Mouse (Mus musculus) midbrain, embryonic 11.5 days (tissue): Measurements from ENCODE around the gene Serpina3m. TPM values are rescaled to one million over a fixed set of nuclear protein-coding genes. Genes with fewer than 3 reads are reported as not detected.
"Not testable (repeated sequence)": the region's sequence is repeated elsewhere in the genome, so short reads cannot be mapped to it uniquely, and the experiment has no call there.

Source experiments
- ATAC-seq: fragments of 200-750 bp; cut with Nextera tagmentation; 2 replicates; pipeline ENCODE4 v1.8.0; 2017; ENCODE audit warnings: moderate TSS enrichment, moderate library complexity; ENCODE audit not compliant: low FRiP score
- DNase-seq: peaks from one replicate; pipeline ENCODE4 v3.0.0; 2015; ENCODE audit warnings: low spot score; ENCODE audit errors: missing footprints
- H3K27ac ChIP-seq: fragments of 300-500 bp; sonication (generic); 2 replicates; pipeline ENCODE4 v1.5.1; 2014; ENCODE audit warnings: low read depth, low read length
- H3K27me3 ChIP-seq: fragments of 300-500 bp; sonication (generic); 2 replicates; pipeline ENCODE4 v1.6.1; 2014; ENCODE audit warnings: mild to moderate bottlenecking, low read length, moderate library complexity, mixed read lengths; ENCODE audit not compliant: control insufficient read depth, insufficient read depth
- H3K36me3 ChIP-seq: fragments of 300-500 bp; sonication (generic); 2 replicates; pipeline ENCODE4 v1.6.1; 2014; ENCODE audit warnings: mild to moderate bottlenecking, low read length, moderate library complexity, mixed read lengths; ENCODE audit not compliant: control insufficient read depth, insufficient read depth
- H3K4me1 ChIP-seq: fragments of 300-500 bp; sonication (generic); 2 replicates; pipeline ENCODE4 v1.6.1; 2014; ENCODE audit warnings: low read length; ENCODE audit not compliant: control insufficient read depth, insufficient read depth
- H3K4me2 ChIP-seq: fragments of 300-500 bp; sonication (generic); 2 replicates; pipeline ENCODE4 v1.6.1; 2014; ENCODE audit warnings: mild to moderate bottlenecking, moderate library complexity
- H3K4me3 ChIP-seq: fragments of 300-500 bp; sonication (generic); 2 replicates; pipeline ENCODE4 v1.5.1; 2014; ENCODE audit warnings: low read depth, low read length
- H3K9ac ChIP-seq: fragments of 300-500 bp; sonication (generic); 2 replicates; pipeline ENCODE4 v1.6.1; 2014; ENCODE audit warnings: low read length
- H3K9me3 ChIP-seq: fragments of 300-500 bp; sonication (generic); 2 replicates; pipeline ENCODE4 v1.6.1; 2016; ENCODE audit warnings: low read length; ENCODE audit not compliant: control insufficient read depth
- WGBS: fragments of 180-500 bp; shearing (Covaris S2); extraction: QIAGEN DNeasy Blood & Tissue Kit; methylation state at CpG from one replicate; pipeline ENCODE4 v1.1.7; 2014; 5-methylcytosine and 5-hydroxymethylcytosine counted together
- polyA plus RNA-seq: library from polyadenylated mRNA; unstranded; fragments of >200 nt; fragmentation: Nextera tagmentation; extraction: Ambion mirVana; gene quantifications from 2 replicates; pipeline ENCODE4 v1.2.1, GENCODE M21; 2014

Serpina3m gene
- polyA plus RNA-seq: not detected in 2 replicates

- not testable (repeated sequence) for H3K27ac ChIP-seq, H3K4me3 ChIP-seq, H3K9ac ChIP-seq, H3K27me3 ChIP-seq, DNase-seq, ATAC-seq, H3K36me3 ChIP-seq, H3K4me1 ChIP-seq, H3K9me3 ChIP-seq, H3K4me2 ChIP-seq
- 85% methylated on average over 3 of the region's 3 CpGs for WGBS
Measured at GRCm38 (mm10) chr12:104338226-104338625, at the start of gene Serpina3m, which contains the start of gene Serpina3k. Gene Serpina3m (plus strand): TSS chr12:104338486. Gene Serpina3k (plus strand): TSS chr12:104338486.

GRCm38 (mm10) chr12:104289872-104290271, 48.4 kb upstream of the Serpina3m start:
- Histone ChIP-seq H3K4me1 (no peaks in the 10 kb centered on the region), H3K4me2 (no peak overlapping the region), H3K9me3 (no peaks in the 10 kb centered on the region), H3K27me3 (no peaks in the 10 kb centered on the region), H3K4me3 (no peak overlapping the region), H3K9ac (no peak overlapping the region), H3K27ac (no peak overlapping the region), H3K36me3 (no peaks in the 10 kb centered on the region)
- ATAC-seq (no peak), DNase-seq (no peak)
- 56% methylated on average over 4 of the region's 4 CpGs for WGBS

DNA sequence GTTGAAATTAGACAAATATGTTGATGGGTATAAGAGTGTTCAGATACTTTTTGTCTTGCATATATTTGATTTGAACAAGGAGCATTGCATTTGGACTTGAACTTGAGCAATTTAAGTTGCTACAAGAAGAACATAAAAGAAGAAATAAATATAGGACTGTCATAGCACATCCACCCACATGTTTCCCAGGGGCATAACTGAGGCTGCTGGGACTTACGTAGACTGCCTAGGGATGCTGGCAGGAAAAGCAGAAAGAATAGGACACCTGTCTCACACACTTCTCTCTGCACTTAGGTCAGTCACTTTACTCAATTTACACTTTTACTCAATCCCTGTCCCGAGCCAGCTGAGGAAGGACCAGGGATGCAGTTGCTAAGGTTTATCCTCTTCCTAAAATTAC, 44.3 kb upstream of the Serpina3m start:
- no peaks in the 10 kb centered on the region for H3K9me3 ChIP-seq
- H3K27me3 ChIP-seq: no peaks in the 10 kb centered on the region
- DNase-seq (no peak), ATAC-seq (no peak)
- no peak overlapping the region for H3K9ac ChIP-seq
- H3K4me2 ChIP-seq: no peak overlapping the region
- WGBS: 84% methylated on average over 2 of the region's 2 CpGs
- no peak overlapping the region for H3K4me3 ChIP-seq
- H3K27ac ChIP-seq: no peak overlapping the region
- H3K36me3 ChIP-seq: no peaks in the 10 kb centered on the region
- H3K4me1 ChIP-seq: no peaks in the 10 kb centered on the region

DNA sequence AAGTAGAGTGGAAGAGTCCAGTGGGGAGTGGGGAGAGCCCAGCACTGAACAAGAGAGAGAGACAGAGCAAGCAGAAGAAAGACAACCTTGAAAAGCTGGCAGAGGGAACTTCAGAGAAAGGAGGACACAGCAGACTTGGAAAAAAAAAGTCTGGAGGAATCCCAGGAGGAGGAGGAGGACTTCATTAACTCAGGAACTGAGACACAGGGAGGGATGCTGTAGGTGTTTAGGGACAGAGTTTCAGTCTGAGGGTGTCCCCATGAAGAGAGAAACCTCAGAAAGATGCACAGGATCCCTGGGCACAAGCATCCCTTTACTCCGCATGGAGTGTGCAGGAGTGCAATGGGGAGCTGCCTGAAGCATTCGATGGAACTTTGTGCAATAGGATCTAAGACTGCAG, 40.2 kb upstream of the Serpina3m start:
- WGBS: 89% methylated on average over 2 of the region's 2 CpGs
- DNase-seq: no peak

DNA sequence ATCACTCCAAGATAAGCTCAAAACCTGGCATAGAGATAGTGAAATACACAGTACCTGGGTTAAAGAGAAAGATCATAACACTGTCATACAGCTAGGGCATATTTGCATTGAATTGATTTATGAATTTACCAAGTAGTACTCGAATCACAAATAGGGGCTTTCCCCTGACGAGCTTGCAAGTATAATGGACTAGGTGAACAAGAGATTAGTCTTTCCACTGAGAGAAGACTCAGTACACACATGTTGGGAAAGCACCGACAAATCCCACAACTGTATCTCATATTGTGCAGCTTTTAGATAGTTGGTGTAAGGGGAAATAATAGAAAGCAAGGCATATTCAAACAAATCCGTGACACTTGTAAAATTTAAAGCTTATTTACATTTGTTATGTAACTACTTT, 32.3 kb upstream of the Serpina3m start:
- H3K27me3 ChIP-seq: no peaks in the 10 kb centered on the region
- 83% methylated on average over 4 of the region's 4 CpGs for WGBS
- no peak for ATAC-seq

More for the DNA sequence above, 40.2 kb upstream of the Serpina3m start:
- H3K9ac ChIP-seq: no peak overlapping the region
- no peaks in the 10 kb centered on the region for H3K4me1 ChIP-seq
- no peak overlapping the region for H3K4me2 ChIP-seq
- no peak for ATAC-seq
- H3K27ac ChIP-seq: no peak overlapping the region
- no peaks in the 10 kb centered on the region for H3K27me3 ChIP-seq
- no peaks in the 10 kb centered on the region for H3K9me3 ChIP-seq
- H3K4me3 ChIP-seq: no peak overlapping the region
- H3K36me3 ChIP-seq: no peaks in the 10 kb centered on the region

DNA sequence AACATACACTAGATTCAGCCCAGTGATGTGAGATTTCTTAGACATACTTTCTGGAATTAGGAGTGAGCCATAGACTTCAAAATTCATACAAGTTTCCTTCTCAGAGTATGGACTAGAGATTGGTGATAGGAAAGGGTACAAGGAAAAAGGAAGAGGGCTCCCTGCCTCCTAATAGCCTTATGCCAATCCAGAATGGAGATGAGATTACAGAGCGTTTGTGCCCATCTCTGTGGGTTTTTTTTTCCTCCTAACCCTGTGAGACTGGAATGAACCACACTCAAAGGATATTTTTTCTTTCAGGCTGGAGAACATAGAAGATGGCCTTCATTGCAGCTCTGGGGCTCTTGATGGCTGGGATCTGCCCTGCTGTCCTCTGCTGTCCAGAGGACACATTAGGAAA, 24.0 kb upstream of the Serpina3m start, which contains the start of gene Serpina3j:
Gene Serpina3j (plus strand): TSS at position 301 of the 400 bp plus-strand sequence.
- H3K27me3 ChIP-seq: no peaks in the 10 kb centered on the region
- H3K4me1 ChIP-seq: no peaks in the 10 kb centered on the region
- H3K4me2 ChIP-seq: no peak within 1 kb of the TSS
- H3K4me3 ChIP-seq: no peak within 1 kb of the TSS
- ATAC-seq (no peak), DNase-seq (no peak)
- H3K36me3 ChIP-seq: no peaks in the 10 kb centered on the region
- H3K9me3 ChIP-seq: no peaks in the 10 kb centered on the region
- no peak within 1 kb of the TSS for H3K27ac ChIP-seq
- no peak within 1 kb of the TSS for H3K9ac ChIP-seq
- WGBS: 93% methylated on average over 1 of the region's 1 CpGs

More for the DNA sequence above, 32.3 kb upstream of the Serpina3m start:
- no peak overlapping the region for H3K4me3 ChIP-seq
- no peak overlapping the region for H3K27ac ChIP-seq
- DNase-seq: no peak
- no peaks in the 10 kb centered on the region for H3K9me3 ChIP-seq
- H3K9ac ChIP-seq: no peak overlapping the region
- H3K4me2 ChIP-seq: no peak overlapping the region
- no peaks in the 10 kb centered on the region for H3K36me3 ChIP-seq
- no peaks in the 10 kb centered on the region for H3K4me1 ChIP-seq

DNA sequence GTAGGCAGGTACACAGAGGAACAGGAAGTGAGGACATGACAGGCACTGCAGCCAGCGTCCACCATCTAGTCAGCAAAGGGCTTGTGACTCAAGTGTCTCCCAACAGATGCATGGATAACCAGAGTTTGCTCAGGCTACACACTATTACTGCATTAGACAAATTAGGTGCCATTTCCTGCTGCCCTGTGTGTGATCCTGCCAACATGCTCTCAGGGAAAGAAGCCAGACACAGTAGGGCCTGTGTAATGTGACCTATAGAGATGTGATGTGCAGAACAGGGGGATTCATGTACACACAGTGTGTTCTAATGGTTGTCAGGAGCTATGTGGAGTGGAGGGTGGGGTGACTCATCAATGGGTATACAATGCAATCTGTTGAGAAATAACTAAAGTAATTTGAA, 15.8 kb upstream of the Serpina3m start:
- no peak for ATAC-seq
- WGBS: 82% methylated on average over 1 of the region's 1 CpGs
- no peak overlapping the region for H3K9ac ChIP-seq
- no peak overlapping the region for H3K4me2 ChIP-seq
- no peak for DNase-seq
- H3K4me3 ChIP-seq: no peak overlapping the region
- H3K27ac ChIP-seq: no peak overlapping the region
- no peaks in the 10 kb centered on the region for H3K36me3 ChIP-seq
- no peaks in the 10 kb centered on the region for H3K9me3 ChIP-seq
- no peaks in the 10 kb centered on the region for H3K4me1 ChIP-seq
- H3K27me3 ChIP-seq: no peaks in the 10 kb centered on the region

GRCm38 (mm10) chr12:104331701-104332100, 6.6 kb upstream of the Serpina3m start:
- H3K27me3 ChIP-seq: no peaks in the 10 kb centered on the region
- no peak overlapping the region for H3K4me3 ChIP-seq
- no peak overlapping the region for H3K4me2 ChIP-seq
- H3K9me3 ChIP-seq: no peaks in the 10 kb centered on the region
- WGBS: 32% methylated on average over 1 of the region's 1 CpGs
- no peak overlapping the region for H3K27ac ChIP-seq
- ATAC-seq (no peak), DNase-seq (no peak)
- H3K9ac ChIP-seq: no peak overlapping the region
- H3K36me3 ChIP-seq: no peaks in the 10 kb centered on the region
- no peaks in the 10 kb centered on the region for H3K4me1 ChIP-seq

- H3K4me2 ChIP-seq, H3K4me3 ChIP-seq, H3K27ac ChIP-seq, H3K9ac ChIP-seq, H3K27me3 ChIP-seq, H3K36me3 ChIP-seq, H3K9me3 ChIP-seq, H3K4me1 ChIP-seq, ATAC-seq, DNase-seq: not testable (repeated sequence)
Measured at GRCm38 (mm10) chr12:104336873-104337272, 1.4 kb upstream of the Serpina3m start.
